Mouse (Mus musculus) stomach, postnatal 0 days (tissue): Measurements from ENCODE around the gene Syt3.

Experiments used
- CTCF ChIP-seq: IDR thresholded peaks from 2 replicates; pipeline ENCODE4 v1.5.1; 2016; ENCODE audit warnings: antibody characterized with exemption, low read depth, mild to moderate bottlenecking, moderate library complexity
- EP300 ChIP-seq: optimal IDR thresholded peaks from 2 replicates; pipeline ENCODE3; 2016; ENCODE audit warnings: antibody characterized with exemption

- no peak for TF ChIP-seq EP300
- no peak for TF ChIP-seq CTCF
These were observed 8.4 kb downstream of the Syt3 start for GRCm38 (mm10) chr7:44392341-44392740.
